Mouse (Mus musculus) stomach, postnatal 0 days (tissue): ENCODE results near the gene Ppfibp1.

Source experiments
- CTCF ChIP-seq: IDR thresholded peaks from 2 replicates; pipeline ENCODE4 v1.5.1; 2016; ENCODE audit warnings: antibody characterized with exemption, low read depth, mild to moderate bottlenecking, moderate library complexity
- EP300 ChIP-seq: optimal IDR thresholded peaks from 2 replicates; pipeline ENCODE3; 2016; ENCODE audit warnings: antibody characterized with exemption

GRCm38 (mm10) chr6:146906000-146906786 lies 17.9 kb downstream of the Ppfibp1 start:
- TF ChIP-seq CTCF: no peak
- TF ChIP-seq EP300: no peak
